Mouse (Mus musculus) cerebellum, adult (tissue): ENCODE measurements around the gene Cyp2d26.
"Not testable (repeated sequence)": the region's sequence is repeated elsewhere in the genome, so short reads cannot be mapped to it uniquely, and the experiment has no call there.

Experiments used
- ATAC-seq: cut with Nextera tagmentation; 2 replicates; pipeline ENCODE4 v1.9.2; 2017; ENCODE audit warnings: mild to moderate bottlenecking, moderate library complexity, mixed read lengths; ENCODE audit not compliant: insufficient number of reproducible peaks, low FRiP score, low TSS enrichment

Cyp2d26 gene

DNA sequence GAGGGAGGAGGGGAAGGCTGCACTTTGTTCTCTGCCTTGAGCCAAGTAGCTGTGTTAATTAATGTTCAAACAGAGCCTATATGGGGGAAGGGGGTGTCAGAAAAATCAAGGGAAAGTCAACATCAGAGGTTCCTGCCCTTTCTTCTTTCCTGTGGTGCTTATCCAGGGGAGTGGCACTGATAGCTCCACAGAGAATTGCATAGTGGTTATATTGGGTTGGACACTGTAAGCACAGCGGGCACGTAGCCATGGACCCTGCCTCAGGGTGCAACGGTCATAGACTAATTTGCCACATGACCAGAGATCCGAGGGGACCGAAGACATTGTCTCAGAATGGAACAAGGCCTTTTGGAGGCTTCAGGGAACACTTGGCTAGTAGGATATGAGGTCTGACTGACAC is at the start of gene Cyp2d26:
Cyp2d26 (minus strand) TSS at position 18 of the 400 bp plus-strand sequence.
- no peak for ATAC-seq

DNA sequence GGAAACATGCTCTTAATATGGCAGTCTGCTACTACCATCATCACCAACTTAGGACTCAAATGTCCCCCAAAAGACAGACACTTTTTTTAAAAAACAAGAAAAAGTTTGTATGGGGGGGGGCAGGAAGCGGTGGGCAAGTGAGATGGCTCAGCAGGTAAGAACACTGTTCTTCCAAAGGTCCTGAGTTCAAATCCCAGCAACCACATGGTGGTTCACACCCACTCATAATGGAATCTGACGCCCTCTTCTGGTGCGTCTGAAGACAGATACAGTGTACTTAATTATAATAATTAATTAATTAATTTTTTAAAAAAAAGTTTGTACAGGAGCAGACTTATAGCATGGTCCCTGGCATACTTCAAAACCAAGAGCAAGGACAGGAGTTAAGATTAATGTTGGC is 45.1 kb upstream of the Cyp2d26 start:
- no peak for ATAC-seq

DNA sequence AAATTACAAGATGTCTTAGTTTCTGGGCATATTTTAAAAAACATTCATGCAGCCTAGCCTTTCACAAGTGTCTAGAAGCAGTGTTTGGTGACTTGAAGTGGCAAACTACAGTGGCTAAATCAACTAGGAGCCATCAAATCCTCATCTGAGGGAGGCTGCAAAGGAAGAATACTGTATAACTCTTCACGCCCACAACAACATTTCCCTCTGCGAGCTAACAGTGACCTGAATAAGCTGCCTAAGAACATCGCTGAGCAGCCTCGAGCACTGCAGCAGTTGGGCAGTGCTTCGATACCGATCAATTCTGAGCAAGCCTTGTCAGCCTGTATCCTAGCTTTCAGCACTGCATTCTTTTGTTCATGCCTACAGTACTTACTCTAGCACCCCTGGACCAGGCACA is 35.8 kb upstream of the Cyp2d26 start:
- ATAC-seq = no peak

DNA sequence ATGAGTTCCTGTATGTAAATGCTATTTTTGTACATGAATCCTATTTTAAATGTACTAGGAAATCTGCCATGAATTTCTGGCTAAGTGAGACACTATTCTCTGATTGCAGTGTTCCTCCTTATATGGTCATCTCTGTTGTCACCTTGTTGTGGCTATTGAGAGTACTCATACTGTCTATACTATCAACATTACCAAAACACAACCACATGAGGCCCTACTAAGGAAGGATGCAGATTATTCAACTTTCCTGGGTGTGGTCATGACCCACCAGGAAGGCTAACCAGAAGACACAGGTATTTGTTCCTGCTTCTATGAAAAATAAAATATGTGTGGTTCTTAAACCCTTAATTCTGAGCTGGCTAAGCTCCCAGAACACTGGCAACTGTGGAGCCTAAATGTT is 31.8 kb upstream of the Cyp2d26 start:
- no peak for ATAC-seq

DNA sequence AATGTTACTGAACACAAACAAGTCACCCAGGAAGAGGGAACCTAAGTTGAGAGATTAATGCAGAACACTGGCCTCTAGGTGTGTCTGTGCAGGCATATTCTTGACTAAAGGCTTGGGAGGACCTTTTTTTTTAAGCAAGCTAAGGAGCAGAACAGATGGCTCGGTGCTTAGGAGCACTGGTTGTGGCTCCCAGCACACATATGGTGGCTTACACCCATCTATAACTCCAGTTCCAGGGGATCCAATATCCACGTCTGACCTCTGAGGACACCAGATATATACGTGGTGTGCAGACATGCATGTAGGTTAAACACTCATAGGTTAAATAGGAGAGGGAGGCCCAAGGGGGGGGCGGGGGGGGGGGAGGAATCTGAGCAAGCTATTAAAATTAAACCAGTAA is 28.3 kb upstream of the Cyp2d26 start:
- no peak for ATAC-seq

DNA sequence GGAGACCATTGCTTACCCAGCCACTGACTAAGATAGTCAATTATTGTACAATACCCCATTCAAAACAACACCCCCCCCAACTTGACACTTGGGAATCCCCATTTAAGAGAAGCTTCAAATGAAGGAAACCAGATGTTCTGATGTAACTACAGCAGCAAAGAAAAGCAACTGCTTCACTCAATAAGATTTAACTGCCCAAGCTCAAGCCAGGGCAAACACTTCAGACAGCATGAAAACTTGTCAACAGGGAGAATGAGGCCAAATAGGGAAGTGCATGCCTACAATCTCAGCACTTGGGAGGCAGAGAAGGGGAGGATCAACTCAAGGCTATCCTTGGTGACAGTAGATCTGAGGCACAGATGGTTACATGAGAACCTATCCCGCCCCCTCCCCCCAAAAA is 27.6 kb upstream of the Cyp2d26 start:
- no peak for ATAC-seq

DNA sequence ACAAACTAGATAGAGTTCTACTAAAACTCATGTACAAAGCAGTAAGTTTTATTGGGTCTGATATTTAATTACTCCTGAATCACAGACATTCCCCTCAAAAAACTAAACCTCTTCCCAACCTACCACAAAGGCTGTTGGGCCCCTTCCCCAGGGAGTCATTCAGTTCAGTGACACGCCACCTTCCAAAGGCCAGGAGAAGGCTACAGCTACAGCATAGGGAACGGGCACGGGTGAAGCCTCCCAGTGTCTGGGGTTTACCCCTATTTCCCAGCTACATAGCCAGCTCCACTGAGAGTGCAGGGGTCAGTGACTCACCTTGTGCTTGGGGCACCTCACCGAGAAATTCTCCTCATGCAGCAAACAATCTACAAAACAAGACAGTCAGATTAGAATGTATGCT is 21.2 kb upstream of the Cyp2d26 start:
- ATAC-seq = no peak

DNA sequence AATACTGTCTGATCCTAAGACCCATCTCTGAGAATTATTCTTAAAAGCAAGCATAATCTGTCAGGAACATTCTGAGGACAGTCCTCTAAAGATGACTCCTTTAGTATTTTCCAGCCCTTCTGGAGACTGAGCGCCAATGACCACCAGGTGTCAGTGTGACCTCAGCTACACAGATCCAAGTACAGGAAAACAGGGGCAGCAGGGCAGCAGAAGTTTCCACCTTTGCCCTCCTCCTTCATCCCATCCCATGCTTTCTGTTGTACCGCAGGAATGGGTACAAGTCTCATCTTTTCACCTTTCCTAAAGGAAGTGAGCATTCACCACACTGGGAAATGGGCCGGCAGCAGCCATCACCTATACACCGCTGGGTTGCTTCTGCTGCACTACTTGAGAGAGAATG is 20.7 kb upstream of the Cyp2d26 start:
- peak; percentile 52; the same call in 1 of the 2 replicates for ATAC-seq

DNA sequence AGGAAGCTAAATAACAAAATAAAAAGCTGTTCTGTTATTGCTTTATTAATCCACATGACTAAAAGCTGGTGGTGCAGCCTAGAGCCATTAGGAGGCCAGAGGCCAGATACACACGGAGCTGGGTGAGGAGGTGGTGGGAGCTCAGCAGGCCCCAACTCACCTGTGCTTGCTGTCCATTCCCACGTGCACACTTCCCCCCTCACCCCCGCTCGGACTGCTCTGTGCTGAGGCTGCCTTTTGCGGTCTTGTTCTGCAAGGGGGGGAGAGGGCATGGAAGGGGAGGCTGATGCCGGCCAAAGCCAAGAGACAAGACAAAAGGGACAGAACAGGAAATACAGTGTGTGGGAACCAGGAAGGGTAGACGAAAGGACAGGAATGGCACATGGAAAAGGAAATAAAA is 20.2 kb upstream of the Cyp2d26 start:
- ATAC-seq = no peak

DNA sequence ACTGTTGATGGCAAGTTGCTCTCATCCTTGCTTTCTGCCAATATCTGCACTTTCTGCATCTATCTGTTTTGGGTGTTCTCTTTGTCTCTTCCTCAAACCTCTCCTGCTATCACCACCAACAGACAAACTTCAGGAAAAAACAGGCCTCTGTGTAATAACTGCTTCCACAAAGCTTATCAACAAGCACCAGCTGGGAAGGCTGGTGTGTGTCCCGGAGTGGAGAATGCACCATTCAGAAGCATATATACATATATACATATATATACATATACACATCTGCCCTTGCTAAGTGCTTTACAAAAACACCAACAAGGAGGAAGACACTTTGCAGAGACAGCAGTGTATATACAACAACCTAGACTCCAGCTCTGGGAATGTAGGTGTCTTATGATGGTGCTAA is 16.5 kb upstream of the Cyp2d26 start:
- ATAC-seq = no peak

DNA sequence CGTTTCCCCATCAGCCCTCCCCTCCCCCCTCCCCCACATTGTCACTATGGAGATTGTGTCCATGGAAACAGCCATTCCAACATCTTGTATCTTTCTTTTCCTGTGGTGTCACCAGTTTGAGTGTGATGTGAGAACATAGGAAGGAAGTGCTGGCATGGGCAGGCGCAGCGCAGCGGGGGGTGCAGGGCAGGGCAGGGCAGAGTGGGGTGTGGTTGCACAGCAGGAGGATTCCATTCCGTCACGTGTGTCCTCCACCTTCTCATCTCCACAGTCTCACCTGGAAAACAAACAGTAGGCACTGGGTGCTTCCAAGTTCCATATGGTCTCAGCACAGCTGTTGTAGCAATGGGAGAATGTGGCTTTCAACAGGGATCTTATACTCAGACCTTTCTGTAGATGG is 15.4 kb upstream of the Cyp2d26 start:
- no peak for ATAC-seq

DNA sequence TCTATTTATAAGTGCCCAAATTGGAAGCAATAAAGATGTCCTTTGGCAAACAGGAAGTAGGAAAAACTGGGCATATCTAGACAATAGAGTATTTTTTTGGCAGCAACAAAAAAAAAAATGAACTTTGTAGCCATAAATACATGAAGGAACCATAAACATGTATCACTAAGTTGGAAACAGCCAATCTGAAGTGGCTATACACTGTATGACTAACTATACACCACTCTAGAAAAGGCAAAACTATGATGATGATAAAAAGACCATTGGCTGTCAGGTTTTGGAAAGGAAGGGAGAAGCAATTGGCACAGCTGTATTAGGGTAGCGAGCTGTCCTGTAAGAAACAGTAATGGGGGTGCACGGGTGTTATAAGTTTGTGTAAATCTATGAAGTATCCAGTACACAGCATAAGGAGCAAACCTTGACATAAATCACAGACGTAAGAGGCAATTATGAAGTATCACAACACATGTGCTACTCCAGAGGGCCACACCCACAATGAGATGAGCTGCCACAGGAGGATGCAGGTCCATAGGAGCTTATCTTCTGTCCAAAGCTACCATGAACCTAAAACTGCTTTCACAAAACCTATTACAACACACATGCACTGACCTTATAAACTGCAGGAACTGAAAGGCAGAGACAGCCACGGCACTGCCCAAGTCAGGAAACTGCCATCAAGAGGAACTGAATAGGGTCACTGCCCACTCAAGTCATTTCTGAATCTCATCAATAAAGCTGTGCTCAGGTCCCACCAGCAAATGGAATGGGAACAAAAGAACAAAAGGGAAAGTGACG is 13.1 kb upstream of the Cyp2d26 start:
- no peak for ATAC-seq

DNA sequence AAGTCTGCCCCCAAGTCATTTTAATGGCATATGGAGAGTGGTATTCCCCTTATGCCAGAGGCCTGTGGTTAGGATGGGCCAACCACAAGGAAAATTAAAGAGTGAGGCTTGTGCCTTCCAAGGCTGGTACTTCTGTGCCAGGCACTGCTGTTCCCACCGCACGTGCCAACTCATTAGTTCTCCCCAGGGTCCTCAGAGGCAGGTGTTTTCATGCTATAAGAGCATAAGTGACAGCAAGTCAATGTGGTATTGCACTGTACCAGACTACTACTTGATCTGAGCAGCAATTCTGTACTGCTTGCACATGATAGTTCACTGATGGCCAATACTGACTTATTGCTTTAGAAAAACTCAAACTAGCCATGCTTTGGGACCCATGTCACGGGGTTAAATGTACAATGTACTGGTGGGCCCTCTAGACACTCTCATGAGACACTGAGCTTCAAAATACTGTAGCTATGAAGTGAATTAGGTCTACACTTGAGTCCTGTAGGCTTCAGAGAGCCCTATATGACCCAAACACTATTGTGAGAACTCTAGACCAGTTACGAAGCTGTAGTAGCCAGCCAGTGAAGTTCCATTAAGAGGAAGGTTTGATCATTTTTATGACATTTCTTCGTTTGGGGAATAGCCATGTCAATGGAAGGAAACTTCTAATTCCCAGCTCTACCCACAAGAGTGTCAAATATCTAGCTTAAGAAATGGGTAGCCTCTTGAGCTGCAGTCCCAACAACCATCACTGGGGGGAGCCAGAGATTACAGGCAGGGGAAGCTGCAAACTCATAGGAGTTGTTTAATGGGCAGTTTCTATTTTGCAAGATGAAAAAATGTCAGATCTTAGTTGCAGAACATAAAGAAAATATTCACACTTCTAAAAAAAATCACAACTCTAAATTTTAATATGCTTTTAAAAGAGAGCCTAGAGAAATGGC is 10.9 kb upstream of the Cyp2d26 start:
- ATAC-seq = no peak

DNA sequence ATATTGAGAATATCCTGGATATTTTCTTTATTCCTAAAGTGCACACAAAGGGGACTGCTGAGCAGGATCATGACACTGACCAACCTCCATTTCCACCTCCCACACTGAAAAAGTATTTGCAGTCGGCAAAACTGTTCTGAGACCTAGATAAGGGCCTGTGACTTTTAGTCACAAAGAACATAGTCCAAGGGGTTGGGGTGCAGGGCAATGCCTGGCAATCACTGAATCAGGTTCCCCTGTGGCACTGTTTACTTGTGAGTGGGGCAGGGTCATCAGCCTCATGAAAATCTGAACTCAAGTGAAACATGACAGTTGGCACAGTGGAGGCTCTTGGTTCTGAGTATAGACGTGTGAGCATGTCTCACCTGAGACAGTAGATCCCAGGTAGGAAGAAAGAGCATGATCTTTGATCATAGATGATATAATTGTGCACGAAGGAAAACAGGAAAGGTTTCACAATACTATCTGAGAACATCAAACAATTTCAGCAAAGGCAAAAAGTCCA is 1.9 kb upstream of the Cyp2d26 start:
- no peak for ATAC-seq

DNA sequence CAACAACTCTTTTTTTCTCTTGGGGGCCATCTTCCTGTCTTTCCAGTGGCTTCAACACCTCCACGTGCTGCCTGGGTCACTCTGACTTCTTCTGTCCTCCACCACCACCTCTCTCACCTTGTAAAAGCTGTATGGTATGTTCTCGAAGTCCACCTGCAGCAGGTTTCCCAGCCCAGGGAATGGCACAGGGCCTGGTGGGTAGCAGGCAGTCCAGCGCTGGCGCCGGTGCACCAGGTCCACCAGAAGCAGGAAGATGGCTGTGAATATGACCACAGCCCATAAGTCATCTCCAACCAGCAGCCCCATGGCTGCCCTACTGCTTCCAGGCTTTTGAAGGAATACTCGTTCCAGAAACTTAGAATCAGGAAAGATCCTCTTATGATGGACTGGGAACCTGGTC is 226 bp downstream of the Cyp2d26 start:
- no peak for ATAC-seq

DNA sequence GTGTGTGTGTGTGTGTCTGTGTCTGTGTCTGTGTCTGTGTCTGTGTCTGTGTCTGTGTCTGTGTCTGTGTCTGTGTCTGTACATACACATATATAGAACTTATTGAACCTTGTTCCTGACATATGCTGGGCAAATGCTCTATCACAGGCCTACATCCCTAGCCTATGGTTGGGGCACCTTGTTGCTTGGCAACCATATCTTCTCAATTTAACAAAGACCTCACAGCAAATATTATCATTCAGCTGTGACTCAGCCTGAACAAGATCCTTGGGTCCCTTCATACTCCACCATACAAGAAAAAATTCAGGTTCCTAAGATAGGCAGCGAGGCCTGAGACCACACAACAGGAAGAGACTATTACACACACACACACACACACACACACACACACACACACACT is 640 bp downstream of the Cyp2d26 start:
- no peak for ATAC-seq

DNA sequence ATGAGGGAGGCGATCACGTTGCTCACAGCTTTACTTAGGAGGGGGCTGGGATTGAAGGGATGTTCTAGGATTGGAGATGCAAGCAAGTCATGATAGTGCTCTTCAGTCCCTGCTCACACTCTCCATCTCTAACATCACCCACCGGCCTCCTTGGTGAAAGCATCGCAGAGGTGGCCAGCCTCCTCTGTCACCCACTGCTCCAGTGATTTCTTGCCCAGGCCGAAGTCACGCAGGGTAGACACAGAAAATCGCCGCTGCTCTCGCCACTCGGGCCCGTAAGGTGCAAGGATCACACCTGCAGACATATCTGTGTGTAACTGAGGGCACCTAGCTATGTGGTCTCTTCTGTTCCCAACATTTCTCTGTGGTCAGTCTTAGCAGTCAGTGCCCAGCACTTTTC is 1.5 kb downstream of the Cyp2d26 start:
- no peak for ATAC-seq

DNA sequence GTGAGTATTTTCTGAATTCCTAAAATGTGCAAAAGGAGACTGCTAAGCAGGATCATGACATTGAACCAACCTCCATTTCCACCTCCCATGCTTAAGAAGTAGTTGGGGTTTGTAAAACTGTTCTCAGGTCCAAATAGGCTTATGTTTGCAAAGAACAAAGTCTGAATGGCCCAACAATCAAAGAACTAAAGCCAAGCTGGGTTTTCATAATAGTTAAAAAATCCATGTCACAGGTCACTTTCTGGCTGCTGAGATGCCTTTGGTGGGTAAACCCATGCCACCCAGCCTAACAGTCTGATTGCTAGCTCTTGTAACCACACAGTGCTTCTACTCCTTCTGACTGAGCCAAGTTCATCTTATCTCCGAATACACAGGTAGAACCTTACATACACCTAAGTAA is 9.5 kb downstream of the Cyp2d26 start:
- ATAC-seq = no peak

DNA sequence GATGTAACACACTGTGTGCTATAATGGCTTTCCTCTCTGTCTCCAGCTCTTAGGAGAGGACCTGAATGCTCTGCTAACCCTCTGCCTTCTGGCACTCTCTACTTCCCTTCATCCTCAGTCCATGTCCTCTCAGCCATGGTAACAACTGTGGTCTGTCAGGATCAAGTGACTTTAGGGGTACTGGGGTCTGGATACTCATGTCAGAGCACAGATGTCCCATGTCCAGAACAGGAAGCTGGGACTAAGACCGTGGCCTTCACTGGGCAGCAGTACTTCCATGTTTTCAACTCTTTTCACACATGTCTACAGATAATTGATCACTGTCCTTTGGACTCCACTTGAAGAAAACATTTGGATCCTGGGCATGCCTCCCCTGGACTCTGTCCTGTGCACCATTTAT is 10.3 kb downstream of the Cyp2d26 start:
- ATAC-seq = no peak

DNA sequence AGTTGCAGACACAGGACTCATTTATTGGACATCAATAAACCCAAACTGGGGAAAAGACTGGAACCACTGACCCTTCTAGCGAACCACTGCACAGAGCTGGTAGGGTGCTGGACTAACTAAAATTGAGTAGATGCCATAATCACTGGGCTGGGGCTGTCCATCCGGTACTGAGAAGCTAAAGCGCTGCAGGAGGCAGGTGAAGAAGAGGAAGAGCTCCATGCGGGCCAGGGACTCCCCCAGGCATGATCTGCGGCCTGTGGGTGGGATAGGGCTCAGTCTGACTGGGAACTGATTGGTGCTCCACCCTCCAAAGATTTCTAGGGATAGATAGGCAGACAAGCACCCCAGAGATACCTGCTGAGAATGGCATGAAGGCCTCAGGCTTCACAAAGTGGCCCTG is 16.2 kb downstream of the Cyp2d26 start:
- ATAC-seq = not testable (repeated sequence)

DNA sequence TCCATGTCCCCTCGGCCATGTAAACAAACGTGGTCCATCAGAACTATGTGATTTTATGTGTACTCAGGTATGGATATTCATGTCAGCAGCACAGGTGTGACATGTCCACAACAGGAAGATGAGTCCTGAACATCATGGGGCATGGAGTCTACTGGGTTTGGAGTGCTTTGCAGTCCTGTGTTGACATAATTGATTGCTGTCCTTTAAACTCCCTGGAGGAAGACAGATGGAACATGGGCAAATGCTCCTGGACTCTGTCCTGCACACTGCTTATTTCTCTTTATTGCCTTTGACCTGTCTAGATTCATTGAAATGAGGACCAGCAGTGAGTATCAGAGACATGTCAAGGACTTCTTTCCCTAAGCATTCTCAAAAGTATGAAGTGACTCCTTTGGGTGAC is 28.2 kb downstream of the Cyp2d26 start:
- ATAC-seq = no peak
